Mouse (Mus musculus): ENCODE data around the gene Slc7a11. TPM values are rescaled to one million over a fixed set of nuclear protein-coding genes. Genes with fewer than 3 reads are reported as not detected.
A peak's percentile ranks its signal among the peaks of the same experiment; 100 is the strongest.

Slc7a11 gene
- polyA plus RNA-seq, 2 experiments = 2.6 to 5.8 TPM

- DNase-seq (ENCODE audit: low spot score) = peak; percentile 36
These were observed 13.2 kb upstream of the Slc7a11 start for GRCm38 (mm10) chr3:50456564-50456963.

DNA sequence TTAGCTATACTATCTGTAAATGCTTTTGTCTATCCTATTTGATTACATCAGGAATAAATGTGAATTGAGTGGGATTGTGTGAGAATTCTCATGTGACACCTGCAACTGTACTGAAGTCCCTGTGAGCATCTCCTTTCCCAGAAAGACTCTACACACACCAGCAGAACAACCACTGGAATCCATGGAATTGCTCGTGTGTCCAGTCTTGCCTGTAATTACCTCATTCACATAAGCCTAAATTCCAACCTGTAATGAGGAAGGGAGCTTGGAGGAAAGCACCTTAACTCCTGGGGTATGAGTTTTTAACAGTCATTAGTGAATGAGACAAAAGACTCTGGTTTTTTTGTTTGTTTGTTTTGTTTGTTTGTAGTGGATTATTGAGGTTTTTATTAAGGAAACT lies 12.6 kb upstream of the Slc7a11 start:
- Histone ChIP-seq H3K27me3 (ENCODE audit: control insufficient read depth, insufficient read depth, low read length) (no peaks in the 10 kb centered on the region), H3K4me2 (replicated peaks; ENCODE audit: low read depth, low read length, severe bottlenecking) (no peak overlapping the region), H3K4me1 (ENCODE audit: control insufficient read depth, insufficient read depth, low read length) (no peaks in the 10 kb centered on the region), H3K9ac (ENCODE audit: low read depth, low read length, severe bottlenecking) (no peak overlapping the region), H3K4me3 (replicated peaks; ENCODE audit: low read length) (no peak overlapping the region), H3K9me3 (ENCODE audit: control insufficient read depth, low read length) (no peaks in the 10 kb centered on the region), H3K27ac (replicated peaks; ENCODE audit: low read depth, low read length) (no peak overlapping the region), H3K36me3 (ENCODE audit: control insufficient read depth, insufficient read depth, low read length) (no peaks in the 10 kb centered on the region)
- ATAC-seq (ENCODE audit: low FRiP score, low read depth) (no peak), DNase-seq (ENCODE audit: low spot score) (no peak)
- TF ChIP-seq POLR2A (IDR thresholded peaks at IDR 0.05; ENCODE audit: borderline replicate concordance, extremely low read depth, insufficient read depth, insufficient read length) = no peak
- WGBS = 37% methylated on average over 1 of the region's 1 CpGs

More at GRCm38 (mm10) chr3:50456564-50456963, 13.2 kb upstream of the Slc7a11 start:
- H3K27me3 ChIP-seq (ENCODE audit: control insufficient read depth, insufficient read depth, low read length) = no peaks in the 10 kb centered on the region
- no peaks in the 10 kb centered on the region for H3K9me3 ChIP-seq (ENCODE audit: control insufficient read depth, low read length)
- H3K4me1 ChIP-seq (ENCODE audit: control insufficient read depth, insufficient read depth, low read length) = no peaks in the 10 kb centered on the region
- H3K9ac ChIP-seq (ENCODE audit: low read depth, low read length, severe bottlenecking) = no peak overlapping the region
- 82% methylated on average over 4 of the region's 4 CpGs for WGBS
- ATAC-seq (ENCODE audit: low FRiP score, low read depth) = no peak
- TF ChIP-seq POLR2A (IDR thresholded peaks at IDR 0.05; ENCODE audit: borderline replicate concordance, extremely low read depth, insufficient read depth, insufficient read length) = no peak
- H3K36me3 ChIP-seq (ENCODE audit: control insufficient read depth, insufficient read depth, low read length) = no peaks in the 10 kb centered on the region
- no peak overlapping the region for H3K4me2 ChIP-seq (replicated peaks; ENCODE audit: low read depth, low read length, severe bottlenecking)
- no peak overlapping the region for H3K27ac ChIP-seq (replicated peaks; ENCODE audit: low read depth, low read length)
- H3K4me3 ChIP-seq (replicated peaks; ENCODE audit: low read length) = no peak overlapping the region

DNA sequence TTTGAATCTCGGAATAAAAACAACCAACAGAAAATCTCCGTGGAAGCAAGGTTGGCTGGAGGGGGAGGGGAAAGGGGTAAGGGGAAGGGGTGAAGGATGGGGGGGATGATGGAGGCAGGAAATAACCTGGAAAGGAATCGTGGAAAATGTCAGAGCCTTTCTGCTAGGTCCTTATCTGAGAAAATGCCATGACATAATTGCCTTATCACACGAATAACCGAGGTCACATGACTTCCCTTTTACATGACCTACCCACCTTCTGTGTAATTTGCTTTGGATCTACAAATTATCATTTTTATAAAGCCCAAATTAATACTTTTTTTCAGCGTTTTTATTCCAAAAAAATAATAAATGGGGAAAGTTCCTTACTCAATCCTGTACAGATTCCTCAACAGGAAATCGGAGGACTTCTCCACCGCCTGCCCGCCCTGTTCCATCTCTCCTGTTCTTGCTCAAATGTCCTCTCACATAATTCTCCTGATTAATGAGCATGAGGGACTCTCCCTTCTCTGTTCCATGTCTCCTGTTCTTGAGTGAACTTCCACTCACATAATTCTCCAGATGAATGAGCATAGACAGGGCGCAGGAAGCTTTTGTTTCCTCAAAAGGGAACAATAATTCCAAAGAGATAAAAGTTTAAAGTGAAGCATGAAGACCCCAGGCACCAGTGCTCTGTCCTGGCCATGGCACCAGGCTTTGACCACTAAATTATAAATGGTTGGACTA lies 1.8 kb upstream of the Slc7a11 start:
- TF ChIP-seq POLR2A (IDR thresholded peaks at IDR 0.05; ENCODE audit: borderline replicate concordance, extremely low read depth, insufficient read depth, insufficient read length) = no peak
- Histone ChIP-seq H3K36me3 (ENCODE audit: control insufficient read depth, insufficient read depth, low read length) (no peaks in the 10 kb centered on the region), H3K4me3 (replicated peaks; ENCODE audit: low read length) (no peak overlapping the region), H3K9me3 (ENCODE audit: control insufficient read depth, low read length) (no peaks in the 10 kb centered on the region), H3K4me1 (ENCODE audit: control insufficient read depth, insufficient read depth, low read length) (peaks cover 7% of the 10 kb centered on the region), H3K27ac (replicated peaks; ENCODE audit: low read depth, low read length) (no peak overlapping the region), H3K27me3 (ENCODE audit: control insufficient read depth, insufficient read depth, low read length) (no peaks in the 10 kb centered on the region), H3K9ac (ENCODE audit: low read depth, low read length, severe bottlenecking) (no peak overlapping the region), H3K4me2 (replicated peaks; ENCODE audit: low read depth, low read length, severe bottlenecking) (no peak overlapping the region)
- 66% methylated on average over 10 of the region's 10 CpGs for WGBS
- ATAC-seq (ENCODE audit: low FRiP score, low read depth) (no peak), DNase-seq (ENCODE audit: low spot score) (no peak)

DNA sequence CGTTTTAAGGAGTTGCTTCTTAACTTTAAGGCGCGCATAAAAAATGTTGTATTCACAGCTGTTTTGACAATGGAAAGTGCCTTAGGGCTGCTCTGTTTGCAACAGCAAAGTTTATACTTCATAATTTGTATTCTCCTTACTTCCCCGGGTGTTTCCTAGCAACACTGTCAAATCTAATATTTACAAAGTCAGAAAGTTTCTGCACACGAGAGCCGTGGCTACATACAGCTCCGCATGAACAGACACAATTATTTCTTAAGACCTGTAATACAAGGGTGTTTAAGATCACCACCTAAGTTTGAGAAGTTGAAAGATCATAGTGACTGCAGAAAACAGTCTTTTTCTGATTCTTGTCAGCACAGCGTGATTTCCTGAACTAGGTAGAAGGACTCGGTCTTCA lies 528 bp upstream of the Slc7a11 start:
- Histone ChIP-seq H3K27me3 (ENCODE audit: control insufficient read depth, insufficient read depth, low read length) (no peaks in the 10 kb centered on the region), H3K9ac (ENCODE audit: low read depth, low read length, severe bottlenecking) (peak overlapping the region; percentile 45), H3K9me3 (ENCODE audit: control insufficient read depth, low read length) (no peaks in the 10 kb centered on the region), H3K36me3 (ENCODE audit: control insufficient read depth, insufficient read depth, low read length) (no peaks in the 10 kb centered on the region), H3K4me1 (ENCODE audit: control insufficient read depth, insufficient read depth, low read length) (peaks cover 7% of the 10 kb centered on the region), H3K4me2 (replicated peaks; ENCODE audit: low read depth, low read length, severe bottlenecking) (peak overlapping the region; percentile 50), H3K27ac (replicated peaks; ENCODE audit: low read depth, low read length) (no peak overlapping the region), H3K4me3 (replicated peaks; ENCODE audit: low read length) (peak overlapping the region; percentile 26)
- WGBS = 16% methylated on average over 9 of the region's 9 CpGs
- peak; percentile 35 for DNase-seq (ENCODE audit: low spot score)
- peak; percentile 51; the same call in 1 of the 2 replicates for ATAC-seq (ENCODE audit: low FRiP score, low read depth)
- no peak for TF ChIP-seq POLR2A (IDR thresholded peaks at IDR 0.05; ENCODE audit: borderline replicate concordance, extremely low read depth, insufficient read depth, insufficient read length)

GRCm38 (mm10) chr3:50442341-50443292 lies 797 bp downstream of the Slc7a11 start:
- WGBS = 44% methylated on average over 19 of the region's 19 CpGs
- no peak for TF ChIP-seq POLR2A (IDR thresholded peaks at IDR 0.05; ENCODE audit: borderline replicate concordance, extremely low read depth, insufficient read depth, insufficient read length)
- H3K9ac ChIP-seq (ENCODE audit: low read depth, low read length, severe bottlenecking) = no peak overlapping the region
- no peaks in the 10 kb centered on the region for H3K27me3 ChIP-seq (ENCODE audit: control insufficient read depth, insufficient read depth, low read length)
- no peaks in the 10 kb centered on the region for H3K36me3 ChIP-seq (ENCODE audit: control insufficient read depth, insufficient read depth, low read length)
- H3K9me3 ChIP-seq (ENCODE audit: control insufficient read depth, low read length) = no peaks in the 10 kb centered on the region
- peak overlapping the region; percentile 50 for H3K4me2 ChIP-seq (replicated peaks; ENCODE audit: low read depth, low read length, severe bottlenecking)
- DNase-seq (ENCODE audit: low spot score) = no peak
- peak overlapping the region; percentile 26 for H3K4me3 ChIP-seq (replicated peaks; ENCODE audit: low read length)
- no peak overlapping the region for H3K27ac ChIP-seq (replicated peaks; ENCODE audit: low read depth, low read length)
- H3K4me1 ChIP-seq (ENCODE audit: control insufficient read depth, insufficient read depth, low read length) = peaks cover 7% of the 10 kb centered on the region
- ATAC-seq (ENCODE audit: low FRiP score, low read depth) = no peak

Measured in limb, embryonic 14.5 days (tissue).